Mouse (Mus musculus) mammary gland, adult 2 months (tissue): ENCODE measurements around the gene Dlst. TPM values are rescaled to one million over a fixed set of nuclear protein-coding genes. Genes with fewer than 3 reads are reported as not detected.

Source experiments
- polyA plus RNA-seq: library from polyadenylated mRNA; depleted of rRNA; stranded (reverse); fragments of >200 nt; gene quantifications from 2 replicates; pipeline ENCODE4 v1.2.3, GENCODE M21; 2012; ENCODE audit warnings: low replicate concordance; rRNA removed

The Dlst gene
- polyA plus RNA-seq = 115 and 212 TPM in 2 replicates

GRCm38 (mm10) chr12:85110698-85111592 lies at the start of gene Dlst, which contains the start of gene Prox2:
TSS of gene Dlst (plus strand) at chr12:85110833.
TSS of gene Prox2 (minus strand) at chr12:85110759.

DNA sequence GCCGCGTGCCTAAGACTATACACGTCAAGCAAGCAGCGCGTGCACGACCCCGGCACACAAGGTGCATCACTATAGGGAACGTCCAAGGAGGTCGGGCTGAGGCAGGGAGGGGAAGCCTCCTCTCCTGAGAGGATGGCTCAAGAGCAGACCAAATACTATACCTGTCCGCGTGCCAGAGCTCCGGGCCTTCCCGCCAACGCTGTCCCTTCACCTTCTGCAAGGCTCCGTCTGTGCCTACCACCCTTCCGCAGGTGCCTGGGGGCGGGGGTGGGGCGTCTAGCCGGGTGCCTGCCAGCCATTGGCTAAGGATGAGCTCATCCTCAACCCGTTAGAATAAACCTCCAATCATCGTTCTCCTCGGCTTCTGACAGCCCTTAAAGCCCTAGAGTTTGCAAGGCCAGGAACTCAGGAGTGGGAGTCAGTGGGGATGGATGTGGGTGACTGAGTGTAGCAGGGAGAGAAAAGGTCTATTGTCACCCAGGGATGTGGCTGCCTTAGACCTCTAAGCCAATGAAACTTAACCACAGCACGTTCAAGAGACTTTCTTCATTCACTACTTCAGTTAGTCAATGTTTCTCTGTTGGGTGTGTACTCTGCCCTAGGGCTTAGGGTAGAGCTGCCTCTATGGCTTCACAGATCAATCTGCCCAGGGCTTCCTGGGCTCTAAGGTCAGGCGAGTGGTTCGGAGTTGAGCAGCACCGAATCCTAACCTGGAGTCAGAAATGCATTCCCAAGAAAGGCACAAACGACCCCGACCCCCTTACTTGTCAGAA lies 40.6 kb downstream of the Dlst start, which contains the start of gene Rps6kl1:
Rps6kl1 (minus strand) TSS at position 263 of the 773 bp plus-strand sequence.

DNA sequence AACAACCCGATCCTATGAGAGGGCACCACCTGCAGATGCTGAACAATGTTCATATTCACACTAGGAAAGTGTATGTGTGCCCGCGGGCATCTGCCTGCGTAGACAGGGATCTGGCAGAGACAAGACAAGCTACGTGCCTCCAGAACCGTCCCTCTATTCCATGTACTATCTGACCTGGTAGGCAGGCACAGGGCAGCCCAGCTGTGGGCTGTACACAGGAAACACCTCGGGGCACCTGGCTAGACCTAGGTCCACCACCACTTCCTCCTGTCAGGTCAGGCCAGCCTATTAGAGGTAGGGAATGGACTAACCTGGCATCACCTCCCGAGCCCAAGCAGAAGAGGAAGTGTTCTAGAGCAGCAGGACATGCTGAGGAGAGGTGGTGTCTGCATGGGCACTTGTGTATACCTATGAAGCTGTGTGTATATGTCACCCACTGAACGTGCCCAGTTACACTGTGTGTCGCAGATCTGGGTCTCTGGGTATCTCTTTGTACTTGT lies 67.2 kb downstream of the Dlst start, which contains the start of gene Pgf:
Pgf (minus strand) TSS at position 51 of the 500 bp plus-strand sequence.

Other genes starting within 250 kb of the Dlst start
- 33.4 and 77.4 TPM in 2 replicates for gene Ltbp2, start 234.3 kb upstream of the Dlst start, polyA plus RNA-seq
- 24.6 and 67.8 TPM in 2 replicates for gene Fcf1, start 139.9 kb upstream of the Dlst start, polyA plus RNA-seq
- gene Arel1, start 139.9 kb upstream of the Dlst start, polyA plus RNA-seq = 26.1 and 41.4 TPM in 2 replicates
- 10.8 and 16.1 TPM in 2 replicates for gene Ylpm1, start 114.5 kb upstream of the Dlst start, polyA plus RNA-seq
- 3.6 and 4.1 TPM in 2 replicates for gene Prox2, start 74 bp upstream of the Dlst start, polyA plus RNA-seq
- gene Rps6kl1, start 40.4 kb downstream of the Dlst start, polyA plus RNA-seq = 2.2 and 2.7 TPM in 2 replicates
- 2.6 and 4.5 TPM in 2 replicates for gene Pgf, start 67.0 kb downstream of the Dlst start, polyA plus RNA-seq
- gene Eif2b2, start 108.6 kb downstream of the Dlst start, polyA plus RNA-seq = 92.9 and 109 TPM in 2 replicates
- 3.1 and 5.8 TPM in 2 replicates for gene Mlh3, start 159.8 kb downstream of the Dlst start, polyA plus RNA-seq
- 5.3 and 7.1 TPM in 2 replicates for gene Acyp1, start 177.6 kb downstream of the Dlst start, polyA plus RNA-seq
- 0.18 and 0.46 TPM in 2 replicates for gene Zc2hc1c, start 177.8 kb downstream of the Dlst start, polyA plus RNA-seq
- 26.1 and 36.5 TPM in 2 replicates for gene Nek9, start 228.5 kb downstream of the Dlst start, polyA plus RNA-seq